Mouse (Mus musculus) erythroblast, embryonic 14.5 days (primary cell): ENCODE measurements around the gene Cul9. TPM values are rescaled to one million over a fixed set of nuclear protein-coding genes. Genes with fewer than 3 reads are reported as not detected.

Experiments
- H3K27me3 ChIP-seq: 2 replicates; pipeline ENCODE4 v1.6.1; 2012; ENCODE audit warnings: inconsistent platforms; ENCODE audit not compliant: control insufficient read depth
- H3K36me3 ChIP-seq: 2 replicates; pipeline ENCODE4 v1.6.1; 2012; ENCODE audit warnings: mild to moderate bottlenecking, inconsistent platforms; ENCODE audit not compliant: control insufficient read depth
- H3K4me1 ChIP-seq: 2 replicates; pipeline ENCODE4 v1.6.1; 2012; ENCODE audit warnings: inconsistent platforms; ENCODE audit not compliant: control insufficient read depth
- H3K4me3 ChIP-seq: replicated peaks from 2 replicates; pipeline ENCODE3; 2012; ENCODE audit warnings: moderate library complexity, mild to moderate bottlenecking, inconsistent platforms
- H3K9me3 ChIP-seq: 2 replicates; pipeline ENCODE4 v1.6.1; 2012; ENCODE audit warnings: low read length, inconsistent platforms, mixed read lengths; ENCODE audit not compliant: control insufficient read depth
- GATA1 ChIP-seq: IDR thresholded peaks from 2 replicates; pipeline ENCODE4 v1.6.1; 2012; ENCODE audit warnings: low read length, inconsistent platforms, mixed read lengths
- TAL1 ChIP-seq: IDR thresholded peaks from 3 replicates; pipeline ENCODE4 v1.6.1; 2012; ENCODE audit warnings: low read length, inconsistent platforms, mixed read lengths
- polyA plus RNA-seq: library from polyadenylated mRNA; stranded (reverse); fragments of >175 nt; gene quantifications from 2 replicates; pipeline ENCODE4 v1.2.3, GENCODE M21; 2012

The Cul9 gene
- polyA plus RNA-seq, 1 experiment, result 0.09 TPM

- no peak for TF ChIP-seq GATA1
- no peak for TF ChIP-seq TAL1
- H3K27me3 ChIP-seq, result peaks cover 3% of the 10 kb centered on the region; the same call in 1 of the 2 replicates
Measured at GRCm38 (mm10) chr17:46476601-46477000, 69.6 kb downstream of the Cul9 start.

DNA sequence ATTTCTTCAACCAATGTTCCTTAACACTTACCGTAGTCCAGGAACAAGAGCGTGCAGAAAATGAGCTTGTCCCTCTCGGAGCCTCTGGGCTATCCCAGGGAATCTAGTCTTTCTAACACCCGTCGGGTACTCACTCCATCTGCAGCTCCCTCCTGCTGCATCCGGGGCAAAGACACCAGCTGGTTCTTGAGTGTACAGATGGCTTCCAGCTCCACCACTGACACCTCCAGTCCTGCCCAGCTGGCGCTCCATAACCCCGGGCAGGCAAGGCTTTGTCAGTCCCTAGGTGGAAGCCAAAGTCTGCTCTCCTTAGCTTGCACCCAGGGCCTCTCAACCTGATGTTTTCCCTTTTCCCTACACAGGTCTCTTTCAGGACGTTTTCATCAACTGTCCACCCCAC is 78.4 kb downstream of the Cul9 start:
- Histone ChIP-seq H3K9me3 (no peaks in the 10 kb centered on the region), H3K27me3 (no peaks in the 10 kb centered on the region), H3K4me1 (no peaks in the 10 kb centered on the region), H3K4me3 (no peak overlapping the region), H3K36me3 (no peaks in the 10 kb centered on the region)
- TF ChIP-seq TAL1, result no peak
- no peak for TF ChIP-seq GATA1

More at GRCm38 (mm10) chr17:46476601-46477000, 69.6 kb downstream of the Cul9 start:
- Histone ChIP-seq H3K36me3 (no peaks in the 10 kb centered on the region), H3K4me3 (no peak overlapping the region), H3K9me3 (no peaks in the 10 kb centered on the region), H3K4me1 (no peaks in the 10 kb centered on the region)

DNA sequence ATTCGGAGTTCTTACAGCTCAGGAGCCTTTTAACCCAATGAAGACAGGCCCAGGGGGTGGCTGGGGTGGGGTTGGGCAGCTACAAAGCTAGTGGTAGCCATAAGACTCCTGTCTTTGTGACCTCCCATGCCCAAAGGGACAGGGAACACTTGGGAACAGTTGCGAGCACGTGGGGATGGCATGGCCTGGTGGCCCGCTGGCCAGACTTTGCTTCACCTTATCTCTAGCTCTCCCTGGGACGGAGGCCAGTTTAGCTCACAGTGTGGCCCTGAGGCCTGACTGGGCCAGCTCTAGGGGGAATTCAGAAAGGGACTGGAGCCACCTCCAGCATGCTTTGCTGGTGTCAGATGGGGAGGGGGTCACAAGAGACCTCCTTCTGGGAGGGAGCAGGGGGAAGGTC is 84.0 kb downstream of the Cul9 start:
- H3K4me3 ChIP-seq, result no peak overlapping the region
- H3K4me1 ChIP-seq, result peaks cover 5% of the 10 kb centered on the region
- H3K27me3 ChIP-seq, result peaks cover 45% of the 10 kb centered on the region
- H3K9me3 ChIP-seq, result no peaks in the 10 kb centered on the region
- H3K36me3 ChIP-seq, result no peaks in the 10 kb centered on the region
- TF ChIP-seq GATA1, result no peak
- TF ChIP-seq TAL1, result no peak

GRCm38 (mm10) chr17:46461347-46461746 is 84.8 kb downstream of the Cul9 start:
- H3K4me1 ChIP-seq, result peaks cover 5% of the 10 kb centered on the region
- TF ChIP-seq TAL1, result no peak
- no peak for TF ChIP-seq GATA1
- H3K27me3 ChIP-seq, result peaks cover 51% of the 10 kb centered on the region
- H3K36me3 ChIP-seq, result no peaks in the 10 kb centered on the region
- H3K9me3 ChIP-seq, result no peaks in the 10 kb centered on the region
- H3K4me3 ChIP-seq, result no peak overlapping the region

DNA sequence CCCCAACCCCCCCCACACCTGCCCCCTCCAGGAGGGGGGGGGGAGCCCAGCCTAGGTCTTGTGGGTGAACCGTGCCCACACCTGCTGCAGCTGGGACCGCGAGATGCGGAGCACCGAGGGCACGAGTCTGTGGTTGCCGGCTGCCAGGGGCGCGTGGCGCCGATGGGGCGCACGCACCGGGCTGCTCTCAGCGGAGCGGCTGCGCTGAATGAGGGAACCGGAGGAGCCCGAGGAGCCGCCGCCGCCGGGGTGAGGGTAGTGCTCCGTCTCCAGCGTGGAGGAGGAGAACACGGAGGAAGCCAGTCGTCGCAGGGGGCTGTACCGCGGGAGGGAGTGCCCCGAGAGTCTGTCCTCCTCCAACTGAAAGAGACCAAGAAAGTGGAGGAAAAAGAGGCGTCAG is 85.5 kb downstream of the Cul9 start:
- TF ChIP-seq TAL1 (no peak), GATA1 (no peak)
- Histone ChIP-seq H3K4me1 (peaks cover 5% of the 10 kb centered on the region), H3K27me3 (peaks cover 58% of the 10 kb centered on the region), H3K9me3 (no peaks in the 10 kb centered on the region), H3K36me3 (no peaks in the 10 kb centered on the region), H3K4me3 (no peak overlapping the region)

DNA sequence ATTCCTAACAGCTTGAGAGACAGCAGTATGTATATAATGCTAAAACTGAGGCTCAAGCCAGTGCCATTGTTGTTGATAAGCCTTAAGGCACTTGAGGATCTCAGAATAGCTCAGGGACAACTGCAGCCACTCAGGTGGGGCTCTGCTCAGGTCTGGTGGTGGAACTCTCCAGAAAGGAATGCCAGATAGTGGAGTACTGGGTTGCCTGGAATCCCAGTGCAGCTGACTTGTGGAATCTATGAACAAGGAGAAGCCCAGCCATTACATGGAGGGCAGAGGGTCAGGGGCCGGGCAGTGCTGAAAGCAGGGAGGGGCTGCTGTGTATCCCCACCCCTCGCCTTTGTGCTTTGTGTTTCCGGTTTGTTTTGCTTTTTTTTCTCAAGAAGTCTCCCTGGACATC is 87.7 kb downstream of the Cul9 start:
- TF ChIP-seq TAL1 (no peak), GATA1 (no peak)
- peaks cover 80% of the 10 kb centered on the region for H3K27me3 ChIP-seq

DNA sequence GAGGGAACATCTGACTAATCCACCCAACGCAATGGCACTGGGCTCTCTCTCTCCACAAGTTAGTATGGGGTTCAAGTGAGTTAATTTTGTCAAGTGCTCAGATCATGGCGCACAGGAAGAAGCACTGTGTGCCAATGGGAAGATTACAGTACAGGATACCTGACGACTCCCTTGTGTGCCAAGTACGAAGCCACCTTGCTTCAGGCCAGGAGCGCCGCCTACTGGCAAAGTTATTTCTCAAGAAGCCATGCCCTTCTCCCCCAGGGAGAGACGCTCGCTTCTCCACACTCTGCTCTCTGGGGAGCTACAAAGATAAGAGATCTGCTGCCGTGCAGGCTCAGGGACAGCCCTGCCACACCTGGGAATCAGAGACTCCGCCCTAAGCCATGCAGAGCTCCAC is 88.4 kb downstream of the Cul9 start:
- peaks cover 87% of the 10 kb centered on the region for H3K27me3 ChIP-seq
- no peak overlapping the region for H3K4me3 ChIP-seq
- H3K36me3 ChIP-seq, result no peaks in the 10 kb centered on the region
- H3K9me3 ChIP-seq, result no peaks in the 10 kb centered on the region
- peaks cover 5% of the 10 kb centered on the region for H3K4me1 ChIP-seq
- TF ChIP-seq TAL1, result no peak
- TF ChIP-seq GATA1, result no peak

More for the DNA sequence above, 87.7 kb downstream of the Cul9 start:
- H3K36me3 ChIP-seq, result no peaks in the 10 kb centered on the region
- no peak overlapping the region for H3K4me3 ChIP-seq
- H3K4me1 ChIP-seq, result peaks cover 5% of the 10 kb centered on the region
- H3K9me3 ChIP-seq, result no peaks in the 10 kb centered on the region

DNA sequence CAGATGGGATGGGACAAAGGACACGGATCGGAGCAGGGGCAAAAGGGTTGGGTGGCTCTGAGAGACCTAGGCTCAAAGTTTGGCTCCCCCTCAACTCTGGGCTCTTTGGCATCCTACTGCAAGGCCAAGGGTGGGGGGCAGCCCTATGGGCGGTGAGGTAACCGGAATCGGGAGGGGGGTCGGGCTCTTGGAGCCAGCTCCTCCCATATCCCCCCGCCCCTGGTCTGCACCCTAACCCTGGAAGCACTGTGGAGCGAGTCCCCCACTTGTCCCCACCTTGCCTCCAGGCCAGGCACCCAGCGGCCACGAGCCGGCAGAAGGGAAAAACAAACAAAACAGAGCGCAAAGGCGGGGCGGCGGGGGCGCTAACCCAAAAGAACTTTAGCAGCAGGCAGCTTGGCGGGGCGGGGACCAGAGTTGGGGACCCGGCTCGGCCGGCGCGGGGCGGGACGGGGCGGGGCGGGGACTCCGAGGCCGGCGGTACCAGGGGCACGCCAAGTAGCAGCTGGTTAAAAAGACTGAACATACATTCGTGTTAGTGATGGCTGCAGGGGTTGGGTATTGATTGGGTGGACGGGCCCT is 91.0 kb downstream of the Cul9 start:
- no peaks in the 10 kb centered on the region for H3K36me3 ChIP-seq
- no peak for TF ChIP-seq TAL1
- TF ChIP-seq GATA1, result no peak
- no peaks in the 10 kb centered on the region for H3K9me3 ChIP-seq
- no peak overlapping the region for H3K4me3 ChIP-seq
- H3K27me3 ChIP-seq, result peaks cover 73% of the 10 kb centered on the region
- peaks cover 5% of the 10 kb centered on the region for H3K4me1 ChIP-seq

DNA sequence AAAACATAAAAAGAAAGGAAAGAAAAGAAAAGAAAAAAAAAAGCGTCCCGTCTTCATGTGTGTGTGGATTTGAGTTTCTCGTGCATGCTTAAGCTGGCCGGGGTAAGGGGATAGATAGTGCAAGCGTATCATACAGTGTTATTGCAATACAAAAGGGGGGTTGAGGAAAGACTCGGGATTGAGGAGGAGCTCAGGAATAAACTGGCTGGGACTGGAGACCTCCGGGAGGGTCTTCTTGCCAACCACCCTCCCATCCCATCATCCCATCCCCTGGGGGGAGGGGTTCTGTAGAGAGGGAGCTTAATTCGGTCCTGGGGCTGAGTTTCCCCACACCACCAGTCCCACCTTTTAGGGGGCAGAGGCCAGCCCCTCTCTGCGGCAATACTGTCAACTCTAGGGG is 91.6 kb downstream of the Cul9 start:
- H3K36me3 ChIP-seq, result no peaks in the 10 kb centered on the region
- no peaks in the 10 kb centered on the region for H3K9me3 ChIP-seq
- peaks cover 66% of the 10 kb centered on the region for H3K27me3 ChIP-seq
- no peak overlapping the region for H3K4me3 ChIP-seq
- peaks cover 5% of the 10 kb centered on the region for H3K4me1 ChIP-seq
- TF ChIP-seq TAL1 (no peak), GATA1 (no peak)

GRCm38 (mm10) chr17:46453970-46454411 is 92.2 kb downstream of the Cul9 start:
- peaks cover 5% of the 10 kb centered on the region for H3K4me1 ChIP-seq
- H3K9me3 ChIP-seq, result no peaks in the 10 kb centered on the region
- peaks cover 62% of the 10 kb centered on the region for H3K27me3 ChIP-seq
- TF ChIP-seq GATA1 (no peak), TAL1 (no peak)
- no peak overlapping the region for H3K4me3 ChIP-seq
- H3K36me3 ChIP-seq, result no peaks in the 10 kb centered on the region
